Comparison of ENCODE assay signal across 21 mouse cellular contexts in the genomic region with DNA sequence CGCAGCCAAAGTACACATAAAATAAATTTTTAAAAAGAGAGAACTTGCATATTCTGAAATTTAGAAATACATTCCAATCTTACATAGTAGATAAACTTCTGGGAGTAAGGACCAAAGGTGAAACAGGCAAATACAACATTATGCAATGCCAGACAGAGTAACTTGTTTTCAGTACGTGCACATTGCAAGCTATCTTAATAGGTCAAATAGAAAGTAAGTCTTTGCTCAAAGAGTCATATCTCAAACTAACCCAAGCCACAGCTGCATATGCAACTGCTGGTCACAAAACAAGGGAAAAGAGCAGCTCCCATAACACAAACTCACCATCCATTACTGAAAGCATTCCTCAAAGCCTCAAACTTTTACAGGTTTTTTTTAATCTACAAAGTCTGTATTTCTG. TPM values are rescaled to one million over a fixed set of nuclear protein-coding genes. Genes with fewer than 3 reads are reported as not detected.
DNase-seq lines count a peak whose midpoint lies in the region; ATAC-seq and TF ChIP-seq lines count a peak whose summit lies in the region.
"Had no signal": no experiment of that assay in that cellular context is flagged by ENCODE, and none has a peak within 500 bp of the region (broad histone marks: within the 10 kb centered on the region; RNA-seq: fewer than 3 reads in every experiment).

No protein-coding gene starts in this region.

- H3K36me3 ChIP-seq in heart, embryonic 14.5 days (ENCODE audit: control insufficient read depth, insufficient read depth, low read length) = no peaks in the 10 kb centered on the region
- H3K36me3 ChIP-seq in liver, adult 2 months (ENCODE audit: control insufficient read depth, insufficient read depth, low read length) = no peaks in the 10 kb centered on the region
- no peaks in the 10 kb centered on the region; the same call in 1 of the 2 replicates for H3K36me3 ChIP-seq in liver, embryonic 12.5 days
- no peaks in the 10 kb centered on the region for H3K36me3 ChIP-seq in liver, postnatal 0 days (replicated peaks; ENCODE audit: insufficient read depth, low read length)
- H3K36me3 ChIP-seq: G1E; hindbrain, embryonic 12.5 days had no signal

- TF ChIP-seq CTCF in liver, adult 2 months (IDR thresholded peaks at IDR 0.05; ENCODE audit: low read depth, low read length) = no peak
- TF ChIP-seq CTCF in liver, postnatal 0 days (IDR thresholded peaks at IDR 0.05; ENCODE audit: low read depth) = no peak

- WGBS in heart, embryonic 14.5 days = 75% methylated on average over 2 of the region's 2 CpGs
- WGBS in liver, adult 2 months = 24% methylated on average over 2 of the region's 2 CpGs
- WGBS in liver, embryonic 12.5 days (ENCODE audit: insufficient replicate concordance) = 65% methylated on average over 2 of the region's 2 CpGs
- 58% methylated on average over 2 of the region's 2 CpGs for WGBS in liver, postnatal 0 days (ENCODE audit: insufficient replicate concordance)

- no peak for TF ChIP-seq POLR2A in liver, adult 2 months (IDR thresholded peaks at IDR 0.05; ENCODE audit: extremely low read depth, insufficient read depth, low read length)

- peak overlapping the region; percentile 29; the same call in 1 of the 2 replicates for H3K4me2 ChIP-seq in heart, embryonic 14.5 days (ENCODE audit: low read length)
- no peak overlapping the region for H3K4me2 ChIP-seq in liver, embryonic 12.5 days
- peak overlapping the region; percentile 45 for H3K4me2 ChIP-seq in liver, postnatal 0 days (ENCODE audit: low read depth, low read length)
- H3K4me2 ChIP-seq: forebrain, embryonic 13.5 days; hindbrain, embryonic 12.5 days had no signal

- ATAC-seq in heart, embryonic 14.5 days (ENCODE audit: insufficient number of reproducible peaks, insufficient read depth, low FRiP score, low read depth) = no peak
- no peak for ATAC-seq in liver, embryonic 12.5 days
- ATAC-seq in liver, postnatal 0 days = no peak
- ATAC-seq: forebrain, embryonic 13.5 days; forebrain, postnatal 0 days; hindbrain, embryonic 16.5 days; inflammation-experienced regulatory T-cells, adult 6 months had no signal

- no peak overlapping the region; the same call in 1 of the 2 replicates for H3K9ac ChIP-seq in heart, embryonic 14.5 days (ENCODE audit: low read length)
- H3K9ac ChIP-seq in liver, adult 2 months (ENCODE audit: low read depth, low read length) = no peak overlapping the region
- no peak overlapping the region for H3K9ac ChIP-seq in liver, embryonic 12.5 days
- H3K9ac ChIP-seq in liver, postnatal 0 days (replicated peaks) = no peak overlapping the region
- H3K9ac ChIP-seq: forebrain, embryonic 13.5 days; forebrain, postnatal 0 days; hindbrain, embryonic 12.5 days had no signal

- intact Hi-C loops in heart, postnatal 25 days (cut with DNase I) = loop anchor here (5.0 kb wide), 2 partner anchors 121 to 149 kb away; no protein-coding TSS in a partner anchor

- H3K27me3 ChIP-seq in heart, embryonic 14.5 days (ENCODE audit: control insufficient read depth, insufficient read depth, low read length) = no peaks in the 10 kb centered on the region
- no peaks in the 10 kb centered on the region for H3K27me3 ChIP-seq in liver, adult 2 months (ENCODE audit: control insufficient read depth, insufficient read depth, low read length)
- no peaks in the 10 kb centered on the region for H3K27me3 ChIP-seq in liver, embryonic 12.5 days (replicated peaks)
- no peaks in the 10 kb centered on the region for H3K27me3 ChIP-seq in liver, postnatal 0 days (ENCODE audit: insufficient read depth, low read length)
- H3K27me3 ChIP-seq: forebrain, embryonic 13.5 days; hindbrain, embryonic 12.5 days had no signal

- no peak overlapping the region for H3K4me3 ChIP-seq in heart, embryonic 14.5 days (ENCODE audit: control insufficient read depth in 1 of 2, insufficient read depth in 1 of 2, low read depth in 1 of 2, low read length in 2 of 2)
- no peak overlapping the region for H3K4me3 ChIP-seq in liver, adult 2 months (ENCODE audit: insufficient read depth, low read depth, low read length)
- H3K4me3 ChIP-seq in liver, embryonic 12.5 days = no peak overlapping the region
- H3K4me3 ChIP-seq in liver, postnatal 0 days (ENCODE audit: low read depth, low read length) = no peak overlapping the region
- H3K4me3 ChIP-seq: embryonic facial prominence, embryonic 10.5 days; forebrain, embryonic 13.5 days; hindbrain, embryonic 12.5 days had no signal

- H3K9me3 ChIP-seq in heart, embryonic 14.5 days (ENCODE audit: control insufficient read depth, low read length) = no peaks in the 10 kb centered on the region
- no peaks in the 10 kb centered on the region for H3K9me3 ChIP-seq in liver, embryonic 12.5 days (replicated peaks)
- no peaks in the 10 kb centered on the region for H3K9me3 ChIP-seq in liver, postnatal 0 days (ENCODE audit: low read length)
- H3K9me3 ChIP-seq: embryonic facial prominence, embryonic 10.5 days; forebrain, embryonic 13.5 days; G1E; hindbrain, embryonic 12.5 days had no signal

- peaks cover 18% of the 10 kb centered on the region for H3K79me2 ChIP-seq in liver, adult 2 months (ENCODE audit: control insufficient read depth, insufficient read depth, low read length)

- H3K4me1 ChIP-seq in heart, embryonic 14.5 days (ENCODE audit: control insufficient read depth in 2 of 2, insufficient read depth in 2 of 2, low read length in 2 of 2) = peaks cover 2 to 34% of the 10 kb centered on the region in 2 experiments
- H3K4me1 ChIP-seq in liver, adult 2 months (ENCODE audit: control insufficient read depth, insufficient read depth, low read length) = peaks cover 28% of the 10 kb centered on the region
- H3K4me1 ChIP-seq in liver, embryonic 12.5 days = peaks cover 41% of the 10 kb centered on the region
- peaks cover 16% of the 10 kb centered on the region for H3K4me1 ChIP-seq in liver, postnatal 0 days (ENCODE audit: insufficient read depth)

- DNase-seq in heart, postnatal 25 days (ENCODE audit: low spot score) = no peak
- DNase-seq in liver, adult 2 months (ENCODE audit: extremely low read depth, low read depth, low spot score) = peak; percentile 93
- peak; percentile 52 for DNase-seq in A20 (ENCODE audit: low read depth, low spot score)
- no peak for DNase-seq in liver, postnatal 0 days
- DNase-seq in right cerebral cortex, postnatal 36 days (ENCODE audit: low spot score in 2 of 2) = no peak
- DNase-seq in kidney, adult 9 months = no peak
- DNase-seq: adrenal gland, adult 8-10 months; adrenal gland, postnatal 36 days; cerebellum, adult 2 months; cerebellum, postnatal 10 days; forebrain, postnatal 0 days; gastrocnemius, postnatal 25 days; heart, postnatal 4 days had no signal

- TF ChIP-seq EP300 in liver, postnatal 0 days (IDR thresholded peaks at IDR 0.05; ENCODE audit: low read depth) = no peak

- H3K27ac ChIP-seq in heart, embryonic 14.5 days (replicated peaks in 1 of 2; ENCODE audit: control insufficient read depth in 1 of 2, insufficient read depth in 1 of 2, low read depth in 2 of 2, low read length in 2 of 2) = no peak overlapping the region; a peak in 1 of 4 replicates
- H3K27ac ChIP-seq in liver, adult 2 months (replicated peaks; ENCODE audit: insufficient read depth, low read depth, low read length) = peak overlapping the region; percentile 78
- no peak overlapping the region for H3K27ac ChIP-seq in liver, embryonic 12.5 days
- peak overlapping the region; percentile 37 for H3K27ac ChIP-seq in liver, postnatal 0 days (ENCODE audit: low read depth)
- H3K27ac ChIP-seq: embryonic facial prominence, embryonic 10.5 days; forebrain, embryonic 13.5 days; hindbrain, embryonic 12.5 days had no signal

RNA-seq across cellular contexts. Expression of gene Mef2a, which starts 4.3 kb away (rescaled TPM):
- polyA plus RNA-seq in heart, embryonic 14.5 days (2014; fragmentation: Nextera tagmentation; extraction: Ambion mirVana) = 144 and 149 TPM in 2 replicates
- 100 to 1,000 TPM; 130 to 147 TPM for total RNA-seq in heart, postnatal 25 days (2021)
- total RNA-seq in liver, adult 2 months (2014; rRNA removed) = 22.7 and 24.8 TPM in 2 replicates
- polyA plus RNA-seq in liver, adult 2 months (2012; rRNA removed) = 5.5 and 12.0 TPM in 2 replicates
- polyA plus RNA-seq in liver, embryonic 12.5 days (2016; fragmentation: Nextera tagmentation; extraction: Ambion mirVana) = 15.0 and 16.6 TPM in 2 replicates
- polyA plus RNA-seq in liver, postnatal 0 days (2015; fragmentation: Nextera tagmentation; extraction: Ambion mirVana) = 10.3 and 10.7 TPM in 2 replicates

Comparison
In these comparisons a context has a peak if more than half of its experiments do, and no peak if none do; other contexts are left out.
1. H3K27ac ChIP-seq: peak in liver, adult 2 months (single experiment) and liver, postnatal 0 days (single experiment); none in heart, embryonic 14.5 days (0 of 2) and liver, embryonic 12.5 days (single experiment).
2. DNase-seq: peak in liver, adult 2 months (single experiment) and A20 (single experiment); none in heart, postnatal 25 days (single experiment), liver, postnatal 0 days (single experiment), right cerebral cortex, postnatal 36 days (0 of 2) and kidney, adult 9 months (single experiment).